Mouse (Mus musculus) erythroid progenitor cell, adult 5-6 weeks (primary cell): ENCODE results near the gene Vmn1r44. TPM values are rescaled to one million over a fixed set of nuclear protein-coding genes. Genes with fewer than 3 reads are reported as not detected.
"Not testable (repeated sequence)": the region's sequence is repeated elsewhere in the genome, so short reads cannot be mapped to it uniquely, and the experiment has no call there.

ENCODE experiments used
- ATAC-seq: replicated peaks from 2 replicates; pipeline ENCODE4 v1.8.0; 2016; ENCODE audit warnings: moderate number of reproducible peaks, mild to moderate bottlenecking, moderate TSS enrichment, inconsistent platforms; ENCODE audit not compliant: poor library complexity, low FRiP score, severe bottlenecking
- total RNA-seq, 2 experiments: library from RNA; stranded (forward) in 1 of 2; stranded (reverse) in 1 of 2; fragments of 150-400 nt in 1 of 2; fragments of 186-747, 209-891 nt in 1 of 2; gene quantifications; 2 replicates each; pipeline versions ENCODE4 v1.2.3 to v1.2.4; 2015 to 2017; ENCODE audit warnings: low replicate concordance in 2 of 2

The Vmn1r44 gene
- total RNA-seq (2015; ENCODE audit: low replicate concordance) = not detected in 2 replicates
- total RNA-seq (2017; ENCODE audit: low replicate concordance) = not detected in 2 replicates

DNA sequence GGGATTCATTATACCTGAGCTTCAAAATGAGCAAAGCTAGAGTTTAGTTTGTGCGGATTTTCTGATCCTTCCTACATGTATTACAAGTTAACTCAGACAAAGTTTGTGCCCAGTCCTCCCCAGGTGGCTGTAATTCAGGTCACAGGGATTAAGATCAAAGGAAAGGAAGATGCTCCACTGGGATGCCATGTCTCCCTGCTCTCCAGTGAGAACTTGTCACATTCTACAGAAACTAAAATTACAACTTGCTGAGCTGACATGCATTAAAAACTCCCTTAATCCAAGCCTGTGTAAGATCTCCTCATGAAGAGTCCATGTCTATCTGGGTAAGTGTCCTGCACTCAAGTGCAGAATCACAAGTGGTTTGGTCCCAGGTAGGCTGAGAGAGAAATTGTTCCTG lies at the start of gene Vmn1r44:
Gene Vmn1r44, plus strand, starts transcription at position 301 of the 400 bp plus-strand sequence.
- no peak for ATAC-seq

DNA sequence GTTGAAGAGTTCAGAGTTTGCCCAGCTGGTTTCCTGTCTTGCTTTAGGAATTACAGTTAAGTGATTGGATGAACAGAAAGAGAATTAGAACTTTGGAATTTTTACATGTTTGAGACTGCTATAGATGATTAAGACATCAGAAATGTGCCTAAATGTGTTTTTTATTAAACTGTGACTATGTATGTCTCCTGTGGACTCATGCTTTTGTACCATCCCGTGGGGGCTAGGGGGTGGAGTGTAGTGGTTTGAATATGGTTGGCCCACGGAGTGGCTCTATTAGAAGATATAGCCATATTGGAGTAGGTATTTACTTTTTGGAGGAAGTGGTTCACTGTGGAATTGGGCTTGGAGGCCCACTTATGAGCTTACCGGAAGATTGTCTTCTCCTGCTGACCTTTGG lies 25.9 kb upstream of the Vmn1r44 start:
- no peak for ATAC-seq

DNA sequence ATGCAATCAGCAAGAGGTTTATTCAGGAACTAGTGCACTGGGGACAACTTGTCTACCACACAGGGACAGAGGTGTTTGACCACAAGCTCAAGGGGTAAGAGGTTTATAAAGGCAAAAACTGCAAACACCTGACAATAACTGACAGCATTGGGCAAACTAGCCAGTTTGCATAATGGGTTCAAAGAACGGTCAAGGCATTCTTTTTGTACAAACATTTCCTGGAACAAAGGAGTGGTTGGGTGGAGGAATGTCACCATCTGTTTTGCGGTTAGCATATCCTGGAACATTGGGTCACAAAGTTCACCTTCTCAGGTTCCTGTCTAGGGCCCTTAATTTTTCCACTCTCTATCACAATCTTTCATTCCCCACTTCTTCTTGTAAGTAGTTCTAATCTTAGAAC lies 23.6 kb upstream of the Vmn1r44 start:
- no peak for ATAC-seq

DNA sequence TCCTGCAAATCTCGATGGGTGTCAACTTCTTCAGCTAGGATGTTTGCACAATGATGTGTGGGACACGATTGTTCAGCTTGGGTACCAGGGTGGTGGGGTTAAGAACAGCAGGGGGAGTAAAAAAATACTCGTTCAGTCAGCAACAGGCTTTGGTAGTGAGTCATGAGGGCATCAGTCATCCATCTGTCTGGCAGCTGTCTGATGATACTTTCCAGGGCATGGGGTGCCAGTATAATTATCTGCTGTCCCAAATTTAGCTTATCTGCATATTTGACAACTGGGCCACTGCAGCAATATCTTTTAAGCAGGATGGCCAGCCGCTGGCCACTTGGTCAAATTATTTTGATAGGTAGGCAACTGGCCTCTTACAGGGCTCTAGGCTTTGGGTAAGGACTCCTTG lies 19.7 kb upstream of the Vmn1r44 start:
- ATAC-seq = no peak

DNA sequence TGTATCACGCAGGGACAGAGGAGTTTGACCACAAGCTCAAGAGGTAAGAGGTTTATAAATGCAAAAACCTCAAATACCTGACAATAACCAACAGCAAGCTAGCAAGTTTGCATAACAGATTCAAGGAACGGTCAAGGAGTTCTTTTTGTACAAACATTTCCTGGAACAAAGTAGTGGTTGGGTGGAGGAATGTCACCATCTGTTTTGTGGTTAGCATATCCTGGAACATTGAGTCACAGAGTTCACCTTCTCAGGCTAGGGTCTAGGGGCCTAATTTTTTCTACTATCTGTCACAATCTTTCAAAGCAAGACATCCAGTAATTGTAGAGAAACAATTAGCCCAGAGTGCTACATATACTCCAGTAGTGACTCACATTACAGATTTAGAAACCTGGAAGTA lies 16.2 kb upstream of the Vmn1r44 start:
- no peak for ATAC-seq

DNA sequence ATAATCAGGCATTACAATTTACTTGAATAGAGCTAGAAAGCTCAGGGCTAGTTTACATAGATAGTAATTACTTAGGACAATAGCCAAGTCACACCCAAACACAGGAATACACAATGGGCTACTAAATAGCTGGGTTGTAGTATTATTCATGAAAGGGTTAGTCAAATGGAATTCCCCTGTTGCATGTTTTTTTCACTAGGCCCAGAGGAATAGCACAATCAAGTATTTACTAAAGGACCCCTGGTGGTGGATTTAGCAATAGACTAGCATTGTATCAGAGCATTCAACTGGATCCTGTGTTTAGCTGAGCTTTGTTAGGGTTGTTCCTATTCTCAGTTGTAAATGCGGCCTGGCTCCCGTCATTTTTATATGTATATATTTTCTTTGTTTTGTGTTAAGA lies 15.5 kb upstream of the Vmn1r44 start:
- no peak for ATAC-seq

DNA sequence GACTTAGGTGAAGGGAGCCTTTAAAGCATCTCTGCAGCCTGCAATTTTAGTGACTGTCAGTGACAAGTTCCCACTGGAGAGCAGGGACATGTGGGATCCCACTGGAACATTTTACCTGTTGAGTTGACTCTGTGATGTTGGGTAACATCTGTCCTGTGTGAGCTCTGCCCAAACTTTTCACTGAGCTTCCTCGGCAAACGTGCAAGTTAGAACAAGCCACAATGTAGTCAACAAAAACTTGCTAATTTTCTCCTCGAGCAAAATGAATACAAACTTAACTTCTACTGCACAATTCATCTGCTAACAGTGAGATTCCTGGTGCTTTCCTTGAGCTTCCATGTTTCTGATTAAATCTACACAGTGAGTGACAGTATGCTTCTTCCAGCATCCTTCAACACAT lies 7.1 kb upstream of the Vmn1r44 start, which contains the start of the genes Vmn1r42 and Vmn1r43:
Gene Vmn1r42, minus strand, starts transcription at position 101 of the 400 bp plus-strand sequence.
Gene Vmn1r43, minus strand, starts transcription at position 101 of the 400 bp plus-strand sequence.
- ATAC-seq = not testable (repeated sequence)

DNA sequence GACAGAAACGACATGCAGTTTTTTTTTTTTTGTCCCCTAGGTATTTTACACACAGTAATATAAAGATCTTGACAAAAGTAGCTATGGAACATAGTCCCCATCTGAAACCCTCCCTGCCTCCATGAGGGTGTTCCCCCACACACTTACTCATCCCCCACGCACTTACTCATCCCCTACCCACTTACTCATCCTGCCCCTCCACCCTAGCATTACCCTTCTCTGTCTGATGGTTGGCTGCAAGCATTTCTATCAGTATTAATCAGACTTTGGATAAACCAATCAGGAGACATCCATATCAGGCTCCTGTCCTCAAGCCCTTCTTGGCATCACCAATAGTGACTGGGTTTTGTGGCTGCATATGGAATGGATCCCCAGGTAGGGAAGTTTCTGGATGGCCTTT lies 6.5 kb upstream of the Vmn1r44 start:
- no peak for ATAC-seq

DNA sequence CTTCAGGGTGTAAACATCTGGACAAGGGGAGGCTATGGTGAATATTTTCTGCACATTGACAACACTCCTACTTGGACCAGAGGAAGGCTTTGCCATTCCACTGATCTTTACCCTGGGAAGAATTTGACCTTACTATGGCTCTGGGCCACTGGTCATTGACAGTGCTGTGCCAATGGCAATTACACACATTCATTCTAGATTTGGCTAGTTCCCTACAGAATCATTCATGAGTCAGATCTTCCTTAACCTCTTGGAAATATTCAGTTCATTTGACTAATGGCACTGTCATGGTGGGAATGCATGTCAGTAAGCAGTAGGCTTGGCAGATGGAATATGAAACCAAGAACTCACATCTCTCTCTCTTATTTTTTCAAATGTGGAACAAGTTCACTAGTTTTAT lies 2.6 kb upstream of the Vmn1r44 start:
- ATAC-seq = no peak

DNA sequence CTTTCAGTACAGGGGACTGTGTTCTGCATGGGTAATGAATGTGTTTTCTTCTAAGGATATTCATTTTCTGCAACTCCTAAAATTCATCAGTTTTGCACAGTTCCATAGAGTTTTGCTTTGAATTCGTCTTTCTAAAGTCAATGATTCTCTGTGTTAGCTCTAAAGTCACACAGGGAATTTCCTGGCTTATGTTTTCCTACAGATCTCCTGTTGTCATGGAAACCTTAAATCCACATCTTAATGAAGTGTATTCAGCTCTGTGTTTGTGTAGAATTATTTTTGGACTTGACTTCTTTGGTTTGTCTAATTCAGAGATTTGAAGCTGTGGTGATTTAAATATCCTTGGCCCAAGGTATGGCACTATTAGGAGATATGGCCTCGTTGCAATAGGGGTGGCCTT lies 352 bp downstream of the Vmn1r44 start:
- ATAC-seq = no peak

DNA sequence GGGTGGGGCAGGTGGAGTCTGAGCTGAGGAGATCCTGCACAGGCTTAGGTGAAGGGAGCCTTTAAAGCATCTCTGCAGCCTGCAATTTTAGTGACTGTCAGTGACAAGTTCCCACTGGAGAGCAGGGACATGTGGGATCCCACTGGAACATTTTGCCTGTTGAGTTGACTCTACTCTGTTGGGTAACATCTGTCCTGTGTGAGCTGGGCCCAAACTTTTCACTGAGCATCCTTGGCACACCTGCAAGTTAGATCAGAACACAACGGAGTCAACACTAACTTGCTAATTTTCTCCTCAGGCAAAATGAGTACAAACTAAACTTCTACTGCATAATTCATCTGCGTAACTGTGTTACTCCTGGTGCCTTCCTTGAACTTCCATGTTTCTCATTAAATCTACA lies 57.0 kb downstream of the Vmn1r44 start, which contains the start of gene Vmn1r45:
Gene Vmn1r45, minus strand, starts transcription at position 101 of the 400 bp plus-strand sequence.
- not testable (repeated sequence) for ATAC-seq

DNA sequence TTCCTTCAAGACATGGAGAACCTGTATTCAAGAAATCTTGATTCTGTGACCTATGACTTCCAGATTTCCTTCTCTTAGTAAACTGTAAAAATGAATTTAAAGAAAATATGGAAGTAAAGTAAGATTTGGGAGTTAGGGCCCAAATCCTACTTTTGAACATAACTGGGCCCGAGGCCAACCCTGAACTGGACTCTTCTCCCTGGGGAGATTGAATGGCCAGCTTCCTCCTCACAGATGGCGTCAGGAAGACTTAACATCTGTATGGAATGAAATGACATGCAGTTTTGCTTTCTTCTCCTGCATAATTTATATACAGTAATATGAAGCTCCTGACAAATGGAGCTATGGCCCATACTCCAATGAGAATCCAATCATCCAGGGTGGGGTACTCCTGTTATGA lies 57.5 kb downstream of the Vmn1r44 start:
- no peak for ATAC-seq

Other genes with a start within 250 kb of the Vmn1r44 start
- gene Txnrd3, start 239.7 kb upstream of the Vmn1r44 start, total RNA-seq (2015; ENCODE audit: low replicate concordance) = 1.3 TPM in 1 of 2 replicates, not detected in the other
- 1.5 TPM in 1 of 2 replicates, not detected in the other for gene Txnrd3, start 239.7 kb upstream of the Vmn1r44 start, total RNA-seq (2017; ENCODE audit: low replicate concordance)
- gene Vmn1r40, start 176.1 kb upstream of the Vmn1r44 start, total RNA-seq (2015; ENCODE audit: low replicate concordance) = not detected in 2 replicates
- not detected in 2 replicates for gene Vmn1r40, start 176.1 kb upstream of the Vmn1r44 start, total RNA-seq (2017; ENCODE audit: low replicate concordance)
- not detected in 2 replicates for gene Vmn1r41, start 142.9 kb upstream of the Vmn1r44 start, total RNA-seq (2015; ENCODE audit: low replicate concordance)
- gene Vmn1r41, start 142.9 kb upstream of the Vmn1r44 start, total RNA-seq (2017; ENCODE audit: low replicate concordance) = not detected in 2 replicates
- gene Vmn1r42, start 7.2 kb upstream of the Vmn1r44 start, total RNA-seq (2015; ENCODE audit: low replicate concordance) = not detected in 2 replicates
- gene Vmn1r42, start 7.2 kb upstream of the Vmn1r44 start, total RNA-seq (2017; ENCODE audit: low replicate concordance) = not detected in 2 replicates
- not detected in 2 replicates for gene Vmn1r43, start 7.2 kb upstream of the Vmn1r44 start, total RNA-seq (2015; ENCODE audit: low replicate concordance)
- not detected in 2 replicates for gene Vmn1r43, start 7.2 kb upstream of the Vmn1r44 start, total RNA-seq (2017; ENCODE audit: low replicate concordance)
- not detected in 2 replicates for gene Vmn1r45, start 56.9 kb downstream of the Vmn1r44 start, total RNA-seq (2015; ENCODE audit: low replicate concordance)
- gene Vmn1r45, start 56.9 kb downstream of the Vmn1r44 start, total RNA-seq (2017; ENCODE audit: low replicate concordance) = not detected in 2 replicates
- gene Vmn1r46, start 85.7 kb downstream of the Vmn1r44 start, total RNA-seq (2015; ENCODE audit: low replicate concordance) = not detected in 2 replicates
- gene Vmn1r46, start 85.7 kb downstream of the Vmn1r44 start, total RNA-seq (2017; ENCODE audit: low replicate concordance) = 0.13 TPM in 1 of 2 replicates, not detected in the other
- gene Vmn1r47, start 132.5 kb downstream of the Vmn1r44 start, total RNA-seq (2015; ENCODE audit: low replicate concordance) = not detected in 2 replicates
- gene Vmn1r47, start 132.5 kb downstream of the Vmn1r44 start, total RNA-seq (2017; ENCODE audit: low replicate concordance) = not detected in 2 replicates
- not detected in 2 replicates for gene Vmn1r48, start 153.2 kb downstream of the Vmn1r44 start, total RNA-seq (2015; ENCODE audit: low replicate concordance)
- gene Vmn1r48, start 153.2 kb downstream of the Vmn1r44 start, total RNA-seq (2017; ENCODE audit: low replicate concordance) = not detected in 2 replicates
- gene Vmn1r49, start 194.8 kb downstream of the Vmn1r44 start, total RNA-seq (2015; ENCODE audit: low replicate concordance) = not detected in 2 replicates
- not detected in 2 replicates for gene Vmn1r49, start 194.8 kb downstream of the Vmn1r44 start, total RNA-seq (2017; ENCODE audit: low replicate concordance)
- not detected in 2 replicates for gene Vmn1r50, start 217.8 kb downstream of the Vmn1r44 start, total RNA-seq (2015; ENCODE audit: low replicate concordance)
- gene Vmn1r50, start 217.8 kb downstream of the Vmn1r44 start, total RNA-seq (2017; ENCODE audit: low replicate concordance) = not detected in 2 replicates
- gene Vmn1r51, start 238.9 kb downstream of the Vmn1r44 start, total RNA-seq (2015; ENCODE audit: low replicate concordance) = not detected in 2 replicates
- gene Vmn1r51, start 238.9 kb downstream of the Vmn1r44 start, total RNA-seq (2017; ENCODE audit: low replicate concordance) = not detected in 2 replicates